Mouse (Mus musculus): ENCODE results near the gene Efcab2.
A peak's percentile ranks its signal among the peaks of the same experiment; 100 is the strongest.
"Not testable (repeated sequence)": the region's sequence is repeated elsewhere in the genome, so short reads cannot be mapped to it uniquely, and the experiment has no call there.

The Efcab2 gene

DNA sequence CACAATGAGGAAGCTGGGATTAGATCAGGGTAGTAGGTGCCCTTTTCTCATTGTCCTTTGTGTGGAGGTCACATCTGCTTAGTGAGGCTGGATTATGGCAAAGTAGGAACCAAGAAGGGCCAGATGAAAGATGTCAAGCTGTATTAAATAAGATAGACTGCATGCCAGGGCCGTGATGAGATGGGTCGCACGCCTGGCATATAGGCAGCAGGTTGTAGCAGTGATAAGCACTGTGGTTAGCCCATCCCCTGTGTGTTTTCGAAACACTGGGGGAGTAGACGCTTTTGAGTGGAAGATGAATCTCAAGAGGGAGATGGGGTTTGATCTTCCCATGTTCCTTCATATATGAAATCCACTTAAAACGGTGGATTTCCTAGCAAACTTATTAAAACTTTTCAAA lies 3.9 kb upstream of the Efcab2 start:
- no peak for DNase-seq (ENCODE audit: low spot score)

- peak; percentile 92 for DNase-seq (ENCODE audit: low spot score)
Measured at GRCm38 (mm10) chr1:178405445-178405911, 407 bp upstream of the Efcab2 start.

DNA sequence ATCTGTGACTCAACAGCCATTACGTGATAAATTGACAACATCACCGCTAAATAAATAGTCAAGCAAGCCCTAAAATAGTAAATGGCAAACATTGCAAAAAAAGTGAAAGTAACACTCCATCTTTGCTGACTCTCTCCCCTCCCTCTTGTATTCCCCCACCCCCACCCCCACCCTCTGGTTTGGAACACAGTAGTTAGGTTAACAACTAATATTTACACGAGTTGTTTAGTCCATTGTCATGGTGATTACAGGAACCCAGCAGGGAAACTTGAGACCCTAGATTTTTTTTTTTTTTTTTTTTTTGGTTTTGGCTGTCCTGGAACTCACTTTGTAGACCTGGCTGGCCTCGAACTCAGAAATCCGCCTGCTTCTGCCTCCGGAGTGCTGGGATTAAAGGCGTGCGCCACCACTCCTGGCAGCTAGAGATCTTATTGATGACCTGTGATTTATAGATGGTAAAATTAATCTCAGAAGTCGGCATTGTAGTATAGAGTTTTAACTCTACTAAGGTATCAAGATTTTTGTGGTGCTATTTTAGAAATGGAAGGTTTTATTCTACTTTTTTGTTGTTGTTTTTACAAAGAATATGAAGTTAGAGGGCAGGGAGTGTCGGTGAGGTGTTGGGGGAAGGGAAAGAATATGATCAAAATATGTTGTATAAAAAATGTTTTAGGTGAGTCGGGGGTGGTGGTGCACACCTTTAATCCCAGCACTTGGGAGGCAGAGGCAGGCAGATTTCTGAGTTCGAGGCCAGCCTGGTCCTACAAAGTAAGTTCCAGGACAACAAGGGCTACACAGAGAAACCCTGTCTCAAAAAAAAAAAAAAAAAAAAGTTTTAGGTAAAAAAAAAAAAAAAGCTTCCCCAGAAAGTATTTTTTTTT lies 1.1 kb downstream of the Efcab2 start:
- DNase-seq (ENCODE audit: low spot score): no peak

DNA sequence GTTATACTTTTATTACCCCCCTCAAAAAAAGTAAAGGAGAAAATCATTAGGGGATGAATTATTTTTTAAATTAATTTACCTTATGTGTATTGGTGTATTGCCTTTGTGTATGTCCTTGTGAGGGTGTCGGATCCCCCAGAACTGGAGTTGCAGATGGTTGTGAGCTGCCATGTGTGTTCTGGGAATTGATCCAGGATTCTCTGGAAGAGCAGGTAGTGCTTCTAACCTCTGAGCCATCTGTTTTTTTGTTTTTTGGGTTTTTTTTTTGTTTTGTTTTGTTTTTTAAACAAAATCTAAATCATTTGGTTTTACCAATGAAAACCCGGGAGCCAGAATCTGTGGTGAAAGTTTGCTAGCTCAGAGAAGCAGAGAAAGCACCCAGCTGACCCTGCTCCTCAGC lies 1.8 kb downstream of the Efcab2 start:
- DNase-seq (ENCODE audit: low spot score): no peak

- DNase-seq (ENCODE audit: low spot score): peak; percentile 32
Measured at GRCm38 (mm10) chr1:178408901-178409361, 3.0 kb downstream of the Efcab2 start.

GRCm38 (mm10) chr1:178413367-178413766 lies 7.5 kb downstream of the Efcab2 start:
- DNase-seq (ENCODE audit: low spot score): not testable (repeated sequence)

DNA sequence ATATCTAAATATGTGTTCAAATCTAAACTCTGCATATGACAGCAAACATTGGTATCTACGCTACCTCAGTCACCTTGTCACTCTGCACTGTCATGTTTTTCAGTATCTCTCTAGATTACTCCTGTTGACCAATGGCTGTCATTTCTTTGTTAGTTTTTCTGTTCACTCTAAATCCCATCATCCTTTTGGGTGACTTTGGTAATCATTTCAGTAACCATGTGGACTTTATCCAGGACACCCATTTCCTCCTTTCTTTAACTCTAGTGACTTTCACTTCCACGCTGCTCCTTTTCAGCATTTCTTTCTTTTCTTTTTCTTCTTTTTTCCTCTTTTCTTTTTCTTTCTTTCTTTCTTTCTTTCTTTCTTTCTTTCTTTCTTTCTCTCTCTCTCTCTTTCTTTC lies 13.7 kb downstream of the Efcab2 start:
- no peak for DNase-seq (ENCODE audit: low spot score)

DNA sequence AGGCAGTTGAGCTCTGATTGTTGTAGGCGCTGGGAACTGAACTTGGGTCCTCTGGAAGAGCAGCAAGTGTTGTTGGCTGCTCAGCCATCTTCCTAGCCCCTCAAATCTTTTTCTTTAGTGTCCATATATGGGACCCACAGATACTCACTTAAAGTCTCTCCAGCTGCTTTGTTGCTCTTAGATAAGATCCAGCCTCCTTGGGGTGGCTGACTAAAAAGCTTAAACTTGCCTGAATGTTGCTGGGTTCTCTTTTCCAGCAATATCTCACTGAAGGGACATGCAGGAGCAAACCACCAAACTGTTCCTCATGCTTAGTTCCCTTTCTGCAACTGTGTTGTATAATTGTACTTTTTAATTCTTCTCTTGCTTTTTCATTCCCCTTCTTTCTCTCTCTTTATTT lies 17.8 kb downstream of the Efcab2 start:
- no peak for DNase-seq (ENCODE audit: low spot score)

DNA sequence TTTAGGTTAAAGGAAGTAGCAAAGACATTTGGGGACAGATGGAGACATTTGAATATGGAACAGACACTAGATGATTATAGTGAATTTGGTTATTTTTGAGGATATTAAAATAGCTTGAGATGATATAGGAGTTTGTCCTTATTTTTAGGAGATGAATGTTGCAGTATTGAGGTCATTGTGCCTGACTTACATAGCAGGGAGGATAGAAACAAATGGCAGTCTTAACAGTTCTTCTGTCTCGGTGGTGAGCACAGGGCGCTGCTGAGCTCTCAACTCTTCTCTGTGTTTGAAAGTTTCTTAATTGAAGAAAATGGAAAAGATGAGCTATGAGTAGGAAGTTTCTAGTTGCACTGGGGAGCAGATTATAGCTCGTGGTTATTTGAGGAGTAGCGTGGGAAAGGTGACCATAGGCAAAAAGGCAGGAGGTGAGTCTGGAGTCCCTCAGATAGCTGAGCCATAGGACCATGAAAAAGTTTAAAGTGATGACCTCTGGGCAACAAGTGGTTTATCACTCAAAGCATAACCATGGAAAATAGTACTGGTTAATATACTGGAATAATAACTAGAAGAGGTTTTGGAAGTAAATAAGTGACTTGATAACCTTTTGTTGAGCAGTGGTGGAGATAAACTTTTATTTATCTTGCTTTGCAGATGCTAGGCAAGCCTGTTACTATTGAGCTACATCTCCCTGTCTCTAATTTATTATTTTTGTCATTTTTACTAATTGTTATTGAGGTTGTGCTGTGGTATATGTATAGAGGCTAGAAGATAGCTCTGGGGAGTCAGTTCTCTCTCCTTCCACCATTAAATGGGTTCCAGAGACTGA lies 25.9 kb downstream of the Efcab2 start:
- no peak for DNase-seq (ENCODE audit: low spot score)

GRCm38 (mm10) chr1:178433619-178434018 lies 27.7 kb downstream of the Efcab2 start:
- no peak for DNase-seq (ENCODE audit: low spot score)

GRCm38 (mm10) chr1:178444407-178444806 lies 38.5 kb downstream of the Efcab2 start:
- DNase-seq (ENCODE audit: low spot score): no peak

DNA sequence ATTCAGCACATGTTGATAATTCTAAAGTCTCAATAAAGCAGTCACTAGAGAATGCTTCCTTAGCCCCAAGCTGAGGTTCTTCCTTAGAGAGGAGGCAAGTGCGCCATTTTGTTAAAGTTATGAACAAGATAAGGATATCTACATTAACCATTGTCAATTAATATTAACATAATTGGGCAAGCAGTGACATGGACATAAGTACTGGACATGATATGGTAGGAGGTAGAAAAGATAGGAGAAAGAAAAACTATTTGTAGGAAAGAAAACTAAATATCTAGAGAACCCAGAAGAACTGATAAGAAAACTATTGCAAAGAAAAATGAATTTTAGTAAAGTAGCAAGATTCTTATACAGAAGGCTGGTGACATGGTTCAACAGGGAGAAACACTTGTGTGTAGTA lies 41.2 kb downstream of the Efcab2 start:
- no peak for DNase-seq (ENCODE audit: low spot score)

DNA sequence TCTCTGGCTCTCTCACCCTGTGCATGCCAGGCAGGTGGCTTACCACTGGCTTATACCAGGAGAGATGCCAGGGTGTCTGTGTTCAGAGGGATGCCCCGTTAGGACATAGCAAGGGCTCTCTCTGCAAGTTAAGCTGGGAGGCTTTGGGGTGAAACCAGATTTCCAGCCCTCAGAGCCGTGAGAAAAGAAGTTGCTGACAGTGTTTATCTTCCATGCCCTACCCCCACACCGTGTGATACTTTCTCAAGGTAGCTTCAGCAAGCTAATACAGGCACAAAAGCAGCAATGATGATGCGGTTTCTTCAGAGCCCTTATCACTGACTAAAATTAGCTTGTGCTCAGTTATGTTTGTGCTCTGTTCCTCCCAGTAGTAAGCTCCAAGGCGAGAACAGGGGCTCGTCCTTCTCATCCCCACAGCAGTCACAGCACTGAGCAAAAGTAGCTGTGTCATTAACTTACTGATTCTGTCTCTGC lies 42.4 kb downstream of the Efcab2 start:
- no peak for DNase-seq (ENCODE audit: low spot score)

- DNase-seq (ENCODE audit: low spot score): peak; percentile 80
Measured at GRCm38 (mm10) chr1:178449172-178449571, 43.3 kb downstream of the Efcab2 start.

DNA sequence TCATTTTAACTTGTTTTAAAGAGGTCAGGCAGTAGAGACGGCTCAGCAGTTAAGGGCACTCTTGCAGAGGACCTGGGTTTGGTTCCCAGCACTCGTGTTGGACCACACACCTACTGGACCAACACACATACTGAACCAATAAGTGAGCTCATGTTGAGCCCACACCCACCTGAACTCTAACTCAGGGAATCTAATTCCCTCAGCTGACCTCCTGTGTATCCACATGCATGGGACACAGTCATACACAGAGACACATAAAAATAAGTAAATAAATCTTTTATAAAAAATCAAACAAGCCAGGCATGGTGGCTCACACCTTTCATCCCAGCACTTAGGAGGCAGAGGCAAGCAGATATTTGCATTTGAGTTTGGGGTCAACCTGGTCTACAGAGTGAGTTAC lies 44.0 kb downstream of the Efcab2 start:
- no peak for DNase-seq (ENCODE audit: low spot score)

- DNase-seq (ENCODE audit: low spot score): no peak
Measured at GRCm38 (mm10) chr1:178454125-178454524, 48.2 kb downstream of the Efcab2 start.

DNA sequence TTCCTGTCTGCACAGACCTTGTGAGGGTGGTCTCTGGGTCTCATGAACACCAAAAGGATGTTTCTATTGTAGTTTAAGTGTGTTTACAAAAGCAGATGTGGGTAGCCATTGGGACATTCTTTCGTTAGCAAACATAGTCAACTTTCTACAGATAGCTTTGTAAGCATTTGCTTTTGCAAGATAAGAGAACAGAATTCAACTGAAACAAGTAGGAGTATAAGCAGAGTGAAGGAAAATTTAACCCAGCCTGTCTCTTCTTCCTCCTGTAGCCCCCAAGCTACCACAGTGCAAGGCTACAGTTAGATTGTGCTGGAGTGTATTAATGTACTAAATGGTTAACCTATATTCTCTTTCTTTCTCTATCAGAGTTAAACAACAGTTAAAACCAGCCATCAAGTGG lies 49.2 kb downstream of the Efcab2 start:
- no peak for DNase-seq (ENCODE audit: low spot score)

- DNase-seq (ENCODE audit: low spot score): no peak
Measured at GRCm38 (mm10) chr1:178458029-178458428, 52.1 kb downstream of the Efcab2 start.

- DNase-seq (ENCODE audit: low spot score): peak; percentile 82
Measured at GRCm38 (mm10) chr1:178463712-178464111, 57.8 kb downstream of the Efcab2 start.

DNA sequence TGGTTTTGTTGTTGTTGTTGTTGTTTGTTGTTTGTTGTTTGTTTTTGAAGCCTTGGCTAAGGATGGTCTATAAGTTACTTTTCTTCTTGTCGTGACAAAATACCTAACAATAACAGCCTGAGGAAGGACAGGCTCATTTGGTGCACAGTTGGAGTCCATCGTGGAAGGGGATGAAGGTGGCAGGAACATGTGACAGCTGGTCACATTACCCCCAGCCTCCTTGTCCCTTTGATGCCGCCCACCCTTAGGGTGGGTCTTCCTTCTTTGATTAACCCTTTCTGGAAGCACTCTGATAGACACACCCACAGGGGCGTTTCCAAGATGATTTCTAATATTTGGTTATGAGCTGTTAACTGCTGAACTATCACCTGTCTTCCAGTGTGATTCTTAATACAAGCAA lies 58.3 kb downstream of the Efcab2 start:
- no peak for DNase-seq (ENCODE audit: low spot score)

DNA sequence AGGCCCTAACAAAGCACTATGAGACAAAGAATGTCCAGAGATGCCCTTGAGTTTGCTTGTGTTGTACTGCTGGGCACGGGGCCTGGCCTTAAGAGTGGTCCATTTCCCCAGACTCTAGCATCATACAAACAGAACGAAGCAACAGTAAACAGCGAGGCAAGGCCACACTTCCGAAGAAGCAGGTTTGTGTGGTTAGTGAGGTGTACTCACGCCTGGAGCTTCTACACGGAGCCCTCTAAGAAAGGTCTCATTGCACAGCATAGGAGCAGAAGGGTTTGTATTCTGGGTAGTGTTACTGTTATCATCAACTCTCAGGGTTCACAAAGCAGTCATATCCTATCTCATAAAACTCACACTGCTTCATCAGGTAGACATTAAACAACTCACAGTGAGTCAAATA lies 61.7 kb downstream of the Efcab2 start:
- no peak for DNase-seq (ENCODE audit: low spot score)

- DNase-seq (ENCODE audit: low spot score): peak; percentile 17
Measured at GRCm38 (mm10) chr1:178468280-178468679, 62.4 kb downstream of the Efcab2 start.

DNA sequence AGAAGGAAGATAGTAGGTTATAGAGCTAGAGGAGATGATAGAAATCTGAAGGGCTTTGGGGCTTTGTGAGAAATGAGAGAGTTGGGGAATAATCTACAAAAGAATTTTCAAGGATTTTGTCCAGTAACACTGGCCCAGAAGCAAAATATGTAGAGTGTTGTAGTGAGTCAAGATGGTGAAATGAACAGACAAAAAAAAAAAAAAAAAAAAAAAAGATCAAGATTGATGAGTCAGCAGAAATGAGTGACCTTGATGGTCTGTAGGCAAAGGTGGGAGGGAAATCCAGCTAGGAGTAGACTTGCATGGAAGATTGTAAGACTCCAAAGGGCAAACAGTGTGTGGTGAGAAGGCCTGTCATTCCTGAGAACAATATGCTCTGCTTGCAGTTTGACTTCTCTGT lies 78.0 kb downstream of the Efcab2 start:
- DNase-seq (ENCODE audit: low spot score): no peak

All from lung, postnatal 25 days (tissue).